Mouse (Mus musculus) bone marrow macrophage, adult 2 months (primary cell): Measurements from ENCODE around the gene Il2. TPM values are rescaled to one million over a fixed set of nuclear protein-coding genes. Genes with fewer than 3 reads are reported as not detected.

Experiments
- H3K27ac ChIP-seq: 2 replicates; pipeline ENCODE4 v1.5.1; 2012; ENCODE audit warnings: low read depth, low read length; ENCODE audit not compliant: insufficient read depth
- H3K4me1 ChIP-seq: 2 replicates; pipeline ENCODE4 v1.6.1; 2012; ENCODE audit warnings: low read length; ENCODE audit not compliant: control insufficient read depth, insufficient read depth
- H3K4me3 ChIP-seq: 2 replicates; pipeline ENCODE4 v1.5.1; 2012; ENCODE audit warnings: mild to moderate bottlenecking, low read length, moderate library complexity; ENCODE audit not compliant: insufficient read depth
- CTCF ChIP-seq: IDR thresholded peaks from 2 replicates; pipeline ENCODE4 v1.5.1; 2012; ENCODE audit warnings: low read depth, mild to moderate bottlenecking, low read length, moderate library complexity
- POLR2A ChIP-seq: IDR thresholded peaks from 2 replicates; pipeline ENCODE4 v1.6.1; 2012; ENCODE audit warnings: mild to moderate bottlenecking, low read depth, low read length, borderline replicate concordance
- polyA plus RNA-seq: library from polyadenylated mRNA; stranded (reverse); fragments of >200 nt; gene quantifications from 2 replicates; pipeline ENCODE4 v1.2.4, GENCODE M21; 2012; ENCODE audit not compliant: missing spikeins, insufficient read depth, insufficient read length

Il2 gene
- polyA plus RNA-seq, 1 experiment = not detected

DNA sequence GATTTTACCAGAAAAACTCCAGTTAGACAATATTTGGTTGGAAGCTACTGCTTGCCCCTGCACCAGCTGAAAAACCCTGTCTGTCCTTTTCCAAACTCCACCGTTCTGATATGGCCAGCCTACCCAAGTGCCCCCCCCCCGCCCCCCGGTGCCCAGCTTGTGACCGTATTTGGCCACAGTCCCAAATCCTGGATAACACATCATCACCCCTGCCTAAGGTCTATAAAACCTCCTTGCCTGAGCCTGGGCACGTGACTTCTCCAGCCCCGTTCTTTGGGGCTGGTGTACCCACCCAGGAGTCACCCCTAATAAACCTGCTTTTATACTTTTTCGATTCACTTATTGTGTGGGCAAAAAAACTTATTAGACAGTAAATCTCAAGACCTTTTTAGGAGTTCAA, 21.1 kb upstream of the Il2 start:
- H3K27ac ChIP-seq = no peak overlapping the region
- TF ChIP-seq CTCF (no peak), POLR2A (no peak)
- no peak overlapping the region for H3K4me3 ChIP-seq
- H3K4me1 ChIP-seq = peaks cover 19% of the 10 kb centered on the region

DNA sequence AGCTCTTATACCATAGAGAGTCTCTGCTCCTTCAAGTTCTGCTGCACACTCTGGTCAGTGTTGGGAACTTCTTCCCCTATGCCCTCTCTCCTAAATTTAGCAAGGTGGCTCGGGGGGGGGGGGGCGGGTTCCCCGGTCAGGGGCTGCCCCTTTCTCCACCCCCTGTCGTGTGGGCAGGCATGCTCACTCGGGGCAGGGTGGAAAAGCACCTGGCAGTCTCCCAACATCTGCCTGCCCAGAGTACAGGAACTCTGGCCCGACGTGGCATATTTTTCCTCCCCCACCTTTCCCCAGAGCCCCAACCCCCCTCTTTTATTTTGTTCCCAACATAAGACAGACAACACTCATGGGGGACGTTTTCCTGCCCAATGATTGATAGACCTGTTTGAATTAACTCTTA, 20.6 kb upstream of the Il2 start:
- no peak for TF ChIP-seq CTCF
- no peak for TF ChIP-seq POLR2A
- no peak overlapping the region for H3K27ac ChIP-seq
- H3K4me3 ChIP-seq = no peak overlapping the region
- peaks cover 18% of the 10 kb centered on the region for H3K4me1 ChIP-seq

DNA sequence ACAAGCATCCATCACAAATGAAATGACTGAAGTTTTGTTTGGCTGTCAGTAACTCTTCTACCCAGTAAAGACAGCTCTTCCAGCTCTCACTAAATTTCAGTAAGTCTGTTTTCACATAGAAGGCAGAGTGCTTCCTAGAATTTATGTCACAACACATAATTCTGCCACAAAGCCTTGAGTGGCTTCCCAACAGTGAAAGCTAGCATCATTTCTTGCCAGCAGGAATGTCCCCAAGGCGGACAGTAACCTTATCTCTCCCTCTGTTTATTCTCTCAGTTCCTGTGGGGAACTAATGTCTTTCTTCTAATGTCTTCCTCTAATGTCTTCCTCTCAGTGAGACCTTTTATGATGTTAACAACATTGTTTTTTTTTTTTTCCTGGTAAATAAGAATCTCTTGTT, 19.2 kb upstream of the Il2 start:
- Histone ChIP-seq H3K27ac (no peak overlapping the region), H3K4me3 (no peak overlapping the region), H3K4me1 (peaks cover 30% of the 10 kb centered on the region)
- TF ChIP-seq CTCF = no peak
- no peak for TF ChIP-seq POLR2A

DNA sequence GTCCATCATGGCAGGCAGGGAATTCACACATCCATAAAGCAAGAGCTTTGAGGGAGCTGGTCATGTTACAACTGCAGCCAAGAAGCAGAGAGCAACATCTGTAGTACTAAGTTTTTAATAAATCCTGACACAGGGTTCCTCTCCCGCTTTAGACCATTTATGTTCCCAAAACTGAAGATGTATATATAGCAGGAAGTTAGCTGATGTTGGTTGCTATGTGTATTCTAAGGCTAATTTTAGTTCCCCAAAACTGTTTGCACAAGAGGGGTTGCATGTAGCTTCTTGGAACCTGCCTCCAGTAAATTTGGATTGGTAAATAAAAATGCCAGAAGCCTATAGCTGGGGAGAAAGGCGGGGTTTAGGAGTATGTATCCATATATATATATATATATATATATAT, 16.1 kb upstream of the Il2 start:
- no peak for TF ChIP-seq CTCF
- no peak for TF ChIP-seq POLR2A
- Histone ChIP-seq H3K4me3 (no peak overlapping the region), H3K27ac (peak overlapping the region; percentile 80), H3K4me1 (peaks cover 42% of the 10 kb centered on the region)

DNA sequence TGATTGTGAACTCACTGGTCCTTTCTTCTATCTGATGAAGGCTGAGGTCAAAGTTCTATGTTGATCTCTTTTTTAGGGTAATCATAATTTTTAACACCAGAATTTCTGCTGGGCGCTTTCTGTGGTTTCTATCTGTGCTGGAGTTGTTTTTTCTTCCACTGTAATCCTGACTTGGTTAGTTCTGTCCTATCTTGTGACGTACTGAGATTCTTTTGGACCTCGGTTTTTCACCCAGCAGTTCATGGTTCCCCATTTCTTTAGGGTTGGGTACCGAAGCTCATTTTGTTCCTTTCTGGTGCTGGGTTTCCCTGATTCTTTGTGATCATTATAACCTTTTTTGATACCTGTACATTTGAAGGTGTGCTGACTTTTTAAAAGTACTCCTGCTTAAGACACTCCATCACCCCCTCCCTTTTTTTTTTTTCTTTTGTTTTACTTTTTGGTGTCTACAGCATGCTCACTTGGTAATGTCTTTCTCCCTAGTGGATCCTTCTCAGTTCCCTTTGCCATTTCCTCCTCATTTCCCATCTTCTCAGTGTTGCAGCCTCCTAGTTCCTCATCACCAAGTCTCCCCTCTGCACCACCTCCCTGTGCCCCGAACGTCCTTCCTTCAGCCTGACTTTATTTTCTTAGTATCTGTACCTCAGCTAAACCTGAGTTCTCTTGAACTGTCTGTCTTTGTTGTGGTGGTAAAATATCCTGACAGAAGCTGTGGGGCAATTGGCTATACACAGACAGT, 14.6 kb upstream of the Il2 start:
- H3K27ac ChIP-seq = peak overlapping the region; percentile 80
- no peak for TF ChIP-seq CTCF
- TF ChIP-seq POLR2A = no peak
- H3K4me1 ChIP-seq = peaks cover 33% of the 10 kb centered on the region
- no peak overlapping the region for H3K4me3 ChIP-seq

- no peak overlapping the region for H3K4me3 ChIP-seq
- H3K27ac ChIP-seq = peak overlapping the region; percentile 80
- TF ChIP-seq POLR2A (no peak), CTCF (no peak)
- H3K4me1 ChIP-seq = peaks cover 33% of the 10 kb centered on the region
These were observed 13.4 kb upstream of the Il2 start for GRCm38 (mm10) chr3:37139192-37139591.

GRCm38 (mm10) chr3:37137231-37137630, 11.5 kb upstream of the Il2 start:
- Histone ChIP-seq H3K4me1 (peaks cover 29% of the 10 kb centered on the region), H3K27ac (no peak overlapping the region)
- TF ChIP-seq CTCF (no peak), POLR2A (no peak)

GRCm38 (mm10) chr3:37129063-37129462, 3.3 kb upstream of the Il2 start:
- TF ChIP-seq CTCF (no peak), POLR2A (no peak)
- Histone ChIP-seq H3K27ac (no peak overlapping the region), H3K4me3 (no peak overlapping the region), H3K4me1 (peaks cover 19% of the 10 kb centered on the region)

More at GRCm38 (mm10) chr3:37137231-37137630, 11.5 kb upstream of the Il2 start:
- no peak overlapping the region for H3K4me3 ChIP-seq

- peaks cover 19% of the 10 kb centered on the region for H3K4me1 ChIP-seq
- H3K27ac ChIP-seq = no peak overlapping the region
- TF ChIP-seq CTCF = no peak
- no peak for TF ChIP-seq POLR2A
- no peak overlapping the region for H3K4me3 ChIP-seq
These were observed 2.5 kb upstream of the Il2 start for GRCm38 (mm10) chr3:37128269-37128668.

DNA sequence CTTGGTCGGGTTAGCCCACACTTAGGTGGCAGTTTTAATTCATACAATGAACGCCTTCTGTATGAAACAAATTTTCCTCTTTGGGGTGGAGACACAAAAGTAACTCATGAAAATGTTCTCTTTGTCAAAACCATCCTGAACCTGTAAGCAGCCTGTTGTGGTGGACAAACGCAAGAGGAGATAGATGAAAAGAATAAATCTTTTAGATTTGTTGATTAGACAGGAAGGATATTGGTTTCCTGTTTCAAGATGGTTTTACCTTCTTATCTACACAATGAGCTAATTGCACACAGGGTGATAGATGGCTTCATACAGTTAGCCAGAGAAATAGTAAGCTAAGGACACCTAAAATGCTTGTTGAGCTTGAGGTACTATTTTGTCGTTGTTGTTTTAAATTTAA, 403 bp upstream of the Il2 start:
- Histone ChIP-seq H3K4me3 (no peak overlapping the region), H3K27ac (no peak overlapping the region), H3K4me1 (peaks cover 19% of the 10 kb centered on the region)
- TF ChIP-seq POLR2A = no peak
- TF ChIP-seq CTCF = no peak

- TF ChIP-seq CTCF (no peak), POLR2A (no peak)
- no peaks in the 10 kb centered on the region for H3K4me1 ChIP-seq
- H3K4me3 ChIP-seq = no peak overlapping the region
- H3K27ac ChIP-seq = no peak overlapping the region
These were observed 35.0 kb downstream of the Il2 start for GRCm38 (mm10) chr3:37090721-37091120.
